Mouse (Mus musculus) forebrain, embryonic 16.5 days (tissue): Measurements from ENCODE around the gene Vangl1. TPM values are rescaled to one million over a fixed set of nuclear protein-coding genes. Genes with fewer than 3 reads are reported as not detected.
A peak's percentile ranks its signal among the peaks of the same experiment; 100 is the strongest.

Source experiments
- ATAC-seq: fragments of 200-750 bp; cut with Nextera tagmentation; 2 replicates; pipeline ENCODE4 v1.8.0; 2017; ENCODE audit warnings: mild to moderate bottlenecking, moderate library complexity
- H3K27ac ChIP-seq: fragments of 300-500 bp; sonication (generic); 2 replicates; pipeline ENCODE4 v1.5.1; 2014; ENCODE audit warnings: low read length, control low read depth
- H3K27me3 ChIP-seq: fragments of 300-500 bp; sonication (generic); replicated peaks from 2 replicates; pipeline ENCODE4 v1.6.1; 2014; ENCODE audit warnings: low read length; ENCODE audit not compliant: control insufficient read depth, insufficient read depth
- H3K36me3 ChIP-seq: fragments of 300-500 bp; sonication (generic); 2 replicates; pipeline ENCODE4 v1.6.1; 2014; ENCODE audit not compliant: control insufficient read depth, insufficient read depth
- H3K4me1 ChIP-seq: fragments of 300-500 bp; sonication (generic); replicated peaks from 2 replicates; pipeline ENCODE4 v1.6.1; 2014; ENCODE audit warnings: low read length; ENCODE audit not compliant: control insufficient read depth, insufficient read depth
- H3K4me2 ChIP-seq: fragments of 300-500 bp; sonication (generic); 2 replicates; pipeline ENCODE4 v1.6.1; 2014; ENCODE audit warnings: mild to moderate bottlenecking, low read length, control low read depth
- H3K4me3 ChIP-seq: fragments of 300-500 bp; sonication (generic); replicated peaks from 2 replicates; pipeline ENCODE4 v1.5.1; 2014; ENCODE audit warnings: mild to moderate bottlenecking, low read length, control low read depth
- H3K9ac ChIP-seq: fragments of 300-500 bp; sonication (generic); replicated peaks from 2 replicates; pipeline ENCODE4 v1.6.1; 2014; ENCODE audit warnings: low read depth, low read length, control low read depth
- H3K9me3 ChIP-seq: fragments of 300-500 bp; sonication (generic); 2 replicates; pipeline ENCODE4 v1.6.1; 2016; ENCODE audit warnings: low read length; ENCODE audit not compliant: control insufficient read depth
- WGBS: fragments of 180-500 bp; shearing (Covaris S2); extraction: QIAGEN DNeasy Blood & Tissue Kit; methylation state at CpG from one replicate; pipeline ENCODE4 v1.1.7; 2014; 5-methylcytosine and 5-hydroxymethylcytosine counted together
- polyA plus RNA-seq: library from polyadenylated mRNA; unstranded; fragments of >200 nt; fragmentation: Nextera tagmentation; extraction: Ambion mirVana; gene quantifications from 2 replicates; pipeline ENCODE4 v1.2.1, GENCODE M21; 2015

Gene Vangl1
- polyA plus RNA-seq = 6.3 and 8.0 TPM in 2 replicates

- H3K27ac ChIP-seq = peak within 1 kb of the TSS; percentile 19
- peak; percentile 78 for ATAC-seq
- H3K27me3 ChIP-seq = peaks cover 35% of the 10 kb centered on the region
- under 1% methylated on average over 72 of the region's 95 CpGs for WGBS
- H3K4me3 ChIP-seq = peak within 1 kb of the TSS; percentile 64
- H3K4me2 ChIP-seq = peak within 1 kb of the TSS; percentile 98
- peaks cover 20% of the 10 kb centered on the region for H3K4me1 ChIP-seq
- no peaks in the 10 kb centered on the region for H3K9me3 ChIP-seq
- peak within 1 kb of the TSS; percentile 70 for H3K9ac ChIP-seq
- no peaks in the 10 kb centered on the region for H3K36me3 ChIP-seq
Observed at GRCm38 (mm10) chr3:102203781-102204721, at the start of gene Vangl1. Vangl1 (minus strand) TSS chr3:102204693.

GRCm38 (mm10) chr3:102253554-102253953 is 49.1 kb upstream of the Vangl1 start:
- Histone ChIP-seq H3K9me3 (no peaks in the 10 kb centered on the region), H3K4me2 (no peak overlapping the region)
- WGBS = 56% methylated on average over 4 of the region's 4 CpGs

DNA sequence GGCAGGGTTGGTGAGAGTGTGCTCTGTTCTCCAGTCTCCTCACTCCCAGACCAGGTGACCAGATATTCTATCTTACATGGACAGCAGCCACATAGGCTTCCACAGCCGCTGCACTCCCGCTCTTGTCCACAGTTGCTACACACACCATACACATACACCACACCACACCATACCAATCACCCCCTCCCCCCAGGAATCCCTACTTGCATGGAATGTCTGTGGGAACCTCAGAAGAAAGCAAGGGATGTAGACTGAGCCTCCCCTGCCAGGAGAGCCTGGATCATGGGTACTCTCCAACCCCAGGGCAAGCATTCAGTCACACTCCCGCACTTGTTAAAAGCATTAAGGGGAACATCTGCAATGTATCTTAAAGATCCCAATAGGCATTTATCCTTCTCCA is 48.4 kb upstream of the Vangl1 start:
- Histone ChIP-seq H3K9me3 (no peaks in the 10 kb centered on the region), H3K4me3 (no peak overlapping the region), H3K9ac (no peak overlapping the region), H3K27ac (no peak overlapping the region), H3K36me3 (no peaks in the 10 kb centered on the region), H3K4me2 (no peak overlapping the region), H3K4me1 (no peaks in the 10 kb centered on the region), H3K27me3 (no peaks in the 10 kb centered on the region)
- no peak for ATAC-seq
- 87% methylated on average over 3 of the region's 3 CpGs for WGBS

More at GRCm38 (mm10) chr3:102253554-102253953, 49.1 kb upstream of the Vangl1 start:
- Histone ChIP-seq H3K4me1 (no peaks in the 10 kb centered on the region), H3K27me3 (no peaks in the 10 kb centered on the region), H3K4me3 (no peak overlapping the region), H3K27ac (no peak overlapping the region), H3K36me3 (no peaks in the 10 kb centered on the region), H3K9ac (no peak overlapping the region)
- no peak for ATAC-seq

DNA sequence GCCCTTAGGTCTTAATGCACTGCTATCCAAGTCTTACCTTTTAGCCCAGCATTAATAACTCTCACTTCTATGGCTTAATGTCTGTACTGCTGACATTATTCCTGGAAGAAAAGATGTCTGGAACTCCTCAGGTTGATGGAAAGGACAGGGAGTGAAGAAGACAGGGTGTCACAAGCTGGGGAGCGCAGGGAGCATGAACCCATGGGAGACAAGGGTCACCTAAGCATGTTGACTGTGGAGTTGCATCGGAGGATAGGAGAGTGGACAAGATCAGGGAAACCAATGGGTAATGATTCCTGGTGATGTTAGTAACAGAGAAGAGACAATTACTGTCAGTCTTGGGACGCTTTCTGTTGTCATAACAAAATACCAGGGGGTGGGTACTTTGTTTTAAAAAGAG is 46.4 kb upstream of the Vangl1 start:
- H3K36me3 ChIP-seq = no peaks in the 10 kb centered on the region
- H3K27me3 ChIP-seq = no peaks in the 10 kb centered on the region
- no peaks in the 10 kb centered on the region for H3K4me1 ChIP-seq
- WGBS = 90% methylated on average over 3 of the region's 3 CpGs
- no peak overlapping the region for H3K27ac ChIP-seq
- ATAC-seq = no peak
- H3K9me3 ChIP-seq = no peaks in the 10 kb centered on the region
- no peak overlapping the region for H3K4me3 ChIP-seq
- no peak overlapping the region for H3K4me2 ChIP-seq
- H3K9ac ChIP-seq = no peak overlapping the region

GRCm38 (mm10) chr3:102249401-102249991 is 45.0 kb upstream of the Vangl1 start:
- ATAC-seq = peak; percentile 81
- Histone ChIP-seq H3K4me1 (no peaks in the 10 kb centered on the region), H3K9me3 (no peaks in the 10 kb centered on the region), H3K4me3 (no peak overlapping the region), H3K9ac (no peak overlapping the region), H3K27me3 (no peaks in the 10 kb centered on the region), H3K36me3 (no peaks in the 10 kb centered on the region), H3K27ac (no peak overlapping the region), H3K4me2 (no peak overlapping the region)
- WGBS = 57% methylated on average over 9 of the region's 9 CpGs

DNA sequence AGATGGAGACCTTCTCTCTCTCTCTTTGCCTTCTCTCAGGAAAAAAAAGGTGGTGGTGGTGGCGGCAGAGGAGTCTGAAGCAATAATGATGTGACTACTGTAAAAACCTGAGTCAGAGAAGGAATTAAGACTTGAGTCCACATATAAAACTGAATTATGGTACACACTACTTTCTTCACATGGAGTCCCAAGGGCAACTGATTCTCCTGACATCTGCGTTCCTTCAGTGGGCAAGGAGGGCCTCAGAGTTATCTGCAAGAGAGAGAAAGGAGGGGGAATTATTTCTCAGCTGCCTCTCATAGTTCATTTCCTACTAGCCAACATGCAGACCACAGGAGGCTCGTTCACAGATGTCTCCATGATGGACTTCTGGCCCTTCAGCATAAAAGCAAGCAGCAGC is 40.1 kb upstream of the Vangl1 start:
- no peak overlapping the region for H3K4me2 ChIP-seq
- no peaks in the 10 kb centered on the region for H3K27me3 ChIP-seq
- no peak overlapping the region for H3K4me3 ChIP-seq
- no peaks in the 10 kb centered on the region for H3K9me3 ChIP-seq
- no peaks in the 10 kb centered on the region for H3K4me1 ChIP-seq
- ATAC-seq = no peak
- 83% methylated on average over 3 of the region's 3 CpGs for whole genome bisulfite sequencing
- no peaks in the 10 kb centered on the region for H3K36me3 ChIP-seq
- no peak overlapping the region for H3K27ac ChIP-seq
- no peak overlapping the region for H3K9ac ChIP-seq

DNA sequence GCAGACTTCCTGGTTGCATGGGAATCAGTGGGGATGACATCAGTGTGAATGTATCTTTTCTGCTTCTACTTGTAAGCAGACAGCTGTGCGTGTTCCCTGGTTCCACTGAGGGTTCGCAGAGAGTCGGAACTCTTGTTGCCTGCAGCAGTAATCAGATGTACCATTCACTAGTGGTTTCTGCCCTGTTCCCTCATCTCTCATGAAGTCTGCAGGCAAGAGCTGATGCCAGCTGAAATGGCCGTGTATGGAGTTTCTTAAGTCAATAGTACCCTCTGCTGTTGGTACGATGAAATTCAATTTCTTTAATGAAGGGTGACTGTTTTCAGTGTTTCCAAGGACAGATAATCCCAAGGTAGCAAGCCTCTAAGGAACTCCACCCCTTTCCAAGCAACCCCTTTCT is 38.4 kb upstream of the Vangl1 start:
- Histone ChIP-seq H3K27ac (no peak overlapping the region), H3K9me3 (no peaks in the 10 kb centered on the region), H3K4me3 (no peak overlapping the region), H3K4me1 (no peaks in the 10 kb centered on the region), H3K9ac (no peak overlapping the region), H3K27me3 (no peaks in the 10 kb centered on the region), H3K4me2 (no peak overlapping the region), H3K36me3 (no peaks in the 10 kb centered on the region)
- ATAC-seq = peak; percentile 89
- WGBS = 62% methylated on average over 5 of the region's 5 CpGs

DNA sequence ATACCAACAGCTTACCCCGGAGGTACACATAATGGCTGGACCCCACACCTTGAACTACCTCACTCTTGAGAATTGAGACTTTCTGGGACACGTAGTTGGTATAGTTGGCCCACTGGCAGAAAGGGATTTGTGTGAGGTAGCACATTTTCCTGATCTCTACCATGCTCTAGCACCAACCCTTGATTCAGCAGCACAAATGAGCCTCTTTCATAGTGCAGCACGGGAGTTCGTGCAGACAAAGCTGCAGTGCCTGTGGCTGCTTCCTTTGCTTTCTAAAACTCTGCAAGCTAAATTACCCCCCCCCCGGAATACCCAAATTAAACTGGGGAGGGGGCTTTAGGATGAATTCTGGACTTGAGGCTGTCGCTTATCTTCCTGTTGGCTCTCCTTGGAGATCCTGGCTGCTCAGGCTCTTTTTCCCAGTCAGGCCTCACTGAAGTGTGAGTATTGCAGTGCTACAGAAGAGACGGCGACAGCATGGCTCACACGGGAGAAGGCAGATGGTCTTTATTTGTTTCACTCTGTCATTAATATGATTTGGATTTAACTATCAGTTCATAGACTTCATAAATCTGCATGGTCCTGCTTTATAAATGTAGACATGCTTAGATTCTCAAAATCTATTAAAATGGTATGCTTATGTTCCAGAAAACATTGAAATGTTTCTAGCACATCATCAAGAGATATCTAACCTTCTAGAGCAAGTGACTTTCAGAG is 27.1 kb upstream of the Vangl1 start:
- Histone ChIP-seq H3K9ac (no peak overlapping the region), H3K4me2 (no peak overlapping the region), H3K4me3 (no peak overlapping the region), H3K9me3 (no peaks in the 10 kb centered on the region; the same call in 1 of the 2 replicates), H3K4me1 (no peaks in the 10 kb centered on the region), H3K27ac (no peak overlapping the region), H3K36me3 (no peaks in the 10 kb centered on the region), H3K27me3 (no peaks in the 10 kb centered on the region)
- ATAC-seq = peak; percentile 36; the same call in 1 of the 2 replicates
- WGBS = 80% methylated on average over 9 of the region's 9 CpGs

- Histone ChIP-seq H3K4me2 (no peak overlapping the region), H3K27me3 (no peaks in the 10 kb centered on the region), H3K9ac (no peak overlapping the region), H3K9me3 (no peaks in the 10 kb centered on the region), H3K4me3 (no peak overlapping the region), H3K27ac (no peak overlapping the region), H3K36me3 (no peaks in the 10 kb centered on the region), H3K4me1 (no peaks in the 10 kb centered on the region)
- 88% methylated on average over 8 of the region's 8 CpGs for WGBS
- ATAC-seq = no peak
Observed at GRCm38 (mm10) chr3:102222756-102223155, 18.3 kb upstream of the Vangl1 start.
